ENCODE assay signal across 8 mouse cellular contexts in genomic region chr6:21852344-21852785, GRCm38 (mm10). TPM values are rescaled to one million over a fixed set of nuclear protein-coding genes. Genes with fewer than 3 reads are reported as not detected.
A peak's percentile ranks its signal among the peaks of the same experiment; 100 is the strongest.
DNase-seq lines count a peak whose midpoint lies in the region; ATAC-seq and TF ChIP-seq lines count a peak whose summit lies in the region.

Gene Tspan12 (minus strand): TSS chr6:21852515.

- no peaks in the 10 kb centered on the region for H3K27me3 ChIP-seq in hindbrain, embryonic 10.5 days (ENCODE audit: insufficient read depth, poor library complexity, severe bottlenecking)
- no peaks in the 10 kb centered on the region for H3K27me3 ChIP-seq in limb, embryonic 14.5 days (ENCODE audit: control insufficient read depth, insufficient read depth, low read length)

- ATAC-seq in limb, embryonic 14.5 days (ENCODE audit: low FRiP score, low read depth): 0 out of 2 replicates have a peak, but pooled peaks have one; percentile 7

- H3K4me3 ChIP-seq in hindbrain, embryonic 10.5 days: peak within 1 kb of the TSS; percentile 80
- H3K4me3 ChIP-seq in limb, embryonic 14.5 days (replicated peaks; ENCODE audit: low read length): peak within 1 kb of the TSS; percentile 61

- no peak for DNase-seq in adrenal gland, adult 18-20 months (ENCODE audit: low spot score in 2 of 2)
- no peak for DNase-seq in adrenal gland, adult (ENCODE audit: inconsistent age in 2 of 2, low spot score in 1 of 2)
- DNase-seq in urinary bladder, adult 2 months (ENCODE audit: low spot score): no peak
- DNase-seq in urinary bladder, postnatal 4 days (ENCODE audit: low spot score in 2 of 2): no peak
- no peak for DNase-seq in hindbrain, embryonic 10.5 days (ENCODE audit: low spot score)
- DNase-seq in limb, embryonic 14.5 days (ENCODE audit: low spot score): no peak
- no peak for DNase-seq in right cerebral cortex, adult 2 months (ENCODE audit: low spot score in 2 of 2)
- no peak for DNase-seq in retina, postnatal 1 day

- peak within 1 kb of the TSS; percentile 97 for H3K27ac ChIP-seq in hindbrain, embryonic 10.5 days
- peak within 1 kb of the TSS; percentile 84 for H3K27ac ChIP-seq in limb, embryonic 14.5 days (replicated peaks; ENCODE audit: low read depth, low read length)

- 2% methylated on average over 13 of the region's 13 CpGs for WGBS in hindbrain, embryonic 10.5 days
- 1% methylated on average over 13 of the region's 13 CpGs for WGBS in limb, embryonic 14.5 days

- H3K36me3 ChIP-seq in hindbrain, embryonic 10.5 days: peaks cover 12% of the 10 kb centered on the region
- H3K36me3 ChIP-seq in limb, embryonic 14.5 days (ENCODE audit: control insufficient read depth, insufficient read depth, low read length): no peaks in the 10 kb centered on the region; the same call in 1 of the 2 replicates

- TF ChIP-seq POLR2A in limb, embryonic 14.5 days (IDR thresholded peaks at IDR 0.05; ENCODE audit: borderline replicate concordance, extremely low read depth, insufficient read depth, insufficient read length): no peak

- peaks cover 17% of the 10 kb centered on the region for H3K4me1 ChIP-seq in hindbrain, embryonic 10.5 days (replicated peaks)
- peaks cover 8% of the 10 kb centered on the region; the same call in 1 of the 2 replicates for H3K4me1 ChIP-seq in limb, embryonic 14.5 days (ENCODE audit: control insufficient read depth, insufficient read depth, low read length)

- peak within 1 kb of the TSS; percentile 78 for H3K4me2 ChIP-seq in limb, embryonic 14.5 days (replicated peaks; ENCODE audit: low read depth, low read length, severe bottlenecking)

- H3K9me3 ChIP-seq in hindbrain, embryonic 10.5 days: no peaks in the 10 kb centered on the region
- H3K9me3 ChIP-seq in limb, embryonic 14.5 days (ENCODE audit: control insufficient read depth, low read length): no peaks in the 10 kb centered on the region

- peak within 1 kb of the TSS; percentile 87 for H3K9ac ChIP-seq in limb, embryonic 14.5 days (ENCODE audit: low read depth, low read length, severe bottlenecking)

RNA-seq across cellular contexts. Expression of gene Tspan12, which starts in this region (rescaled TPM):
- 100 to 1,000 TPM; 141 to 179 TPM for total RNA-seq in adrenal gland, adult 18-20 months (2021)
- polyA plus RNA-seq in urinary bladder, adult 2 months (2012; rRNA removed): 24.7 and 27.9 TPM in 2 replicates
- polyA plus RNA-seq in hindbrain, embryonic 10.5 days (2016; fragmentation: Nextera tagmentation; extraction: Ambion mirVana): 58.7 and 59.7 TPM in 2 replicates
- 10.2 and 10.5 TPM in 2 replicates for polyA plus RNA-seq in limb, embryonic 14.5 days (2012; rRNA removed)
- polyA plus RNA-seq in limb, embryonic 14.5 days (2014; fragmentation: Nextera tagmentation; extraction: Ambion mirVana): 34.0 and 39.6 TPM in 2 replicates
